Mouse (Mus musculus) E14TG2a.4 (cell line): ENCODE results near the gene Gsg1l.

ENCODE experiments used
- H3K27me3 ChIP-seq: 2 replicates; pipeline ENCODE4 v1.6.1; 2014; ENCODE audit warnings: low read length, control low read depth; ENCODE audit not compliant: insufficient read depth
- H3K36me3 ChIP-seq: 2 replicates; pipeline ENCODE4 v1.6.1; 2014; ENCODE audit warnings: low read length, control low read depth; ENCODE audit not compliant: insufficient read depth
- H3K4me1 ChIP-seq: replicated peaks from 2 replicates; pipeline ENCODE4 v1.6.1; 2014; ENCODE audit warnings: low read depth, low read length, control low read depth
- H3K4me3 ChIP-seq: replicated peaks from 2 replicates; pipeline ENCODE4 v1.5.1; 2014; ENCODE audit warnings: mild to moderate bottlenecking, low read length
- H3K9me3 ChIP-seq: 2 replicates; pipeline ENCODE4 v1.6.1; 2014; ENCODE audit warnings: low read length, control low read depth
- CTCF ChIP-seq: conservative IDR thresholded peaks from 2 replicates; pipeline ENCODE4 v1.5.1; 2014; ENCODE audit warnings: low read length
- NANOG ChIP-seq: IDR thresholded peaks from 2 replicates; pipeline ENCODE4 v1.6.1; 2014; ENCODE audit warnings: borderline replicate concordance, low read length, mixed read lengths
- POU5F1 ChIP-seq: IDR thresholded peaks from 2 replicates; pipeline ENCODE4 v1.6.1; 2014; ENCODE audit warnings: low read length, borderline replicate concordance

Gene Gsg1l

GRCm38 (mm10) chr7:126042306-126042705, 39.9 kb downstream of the Gsg1l start:
- peaks cover 13% of the 10 kb centered on the region; the same call in 1 of the 2 replicates for H3K27me3 ChIP-seq
- peaks cover 17% of the 10 kb centered on the region for H3K4me1 ChIP-seq
- TF ChIP-seq NANOG (no peak), POU5F1 (no peak), CTCF (peak; percentile 57)
- no peak overlapping the region for H3K4me3 ChIP-seq
- no peaks in the 10 kb centered on the region for H3K36me3 ChIP-seq
- H3K9me3 ChIP-seq: 0 out of 2 replicates have a peak, but pooled peaks cover 8% of the 10 kb centered on the region

DNA sequence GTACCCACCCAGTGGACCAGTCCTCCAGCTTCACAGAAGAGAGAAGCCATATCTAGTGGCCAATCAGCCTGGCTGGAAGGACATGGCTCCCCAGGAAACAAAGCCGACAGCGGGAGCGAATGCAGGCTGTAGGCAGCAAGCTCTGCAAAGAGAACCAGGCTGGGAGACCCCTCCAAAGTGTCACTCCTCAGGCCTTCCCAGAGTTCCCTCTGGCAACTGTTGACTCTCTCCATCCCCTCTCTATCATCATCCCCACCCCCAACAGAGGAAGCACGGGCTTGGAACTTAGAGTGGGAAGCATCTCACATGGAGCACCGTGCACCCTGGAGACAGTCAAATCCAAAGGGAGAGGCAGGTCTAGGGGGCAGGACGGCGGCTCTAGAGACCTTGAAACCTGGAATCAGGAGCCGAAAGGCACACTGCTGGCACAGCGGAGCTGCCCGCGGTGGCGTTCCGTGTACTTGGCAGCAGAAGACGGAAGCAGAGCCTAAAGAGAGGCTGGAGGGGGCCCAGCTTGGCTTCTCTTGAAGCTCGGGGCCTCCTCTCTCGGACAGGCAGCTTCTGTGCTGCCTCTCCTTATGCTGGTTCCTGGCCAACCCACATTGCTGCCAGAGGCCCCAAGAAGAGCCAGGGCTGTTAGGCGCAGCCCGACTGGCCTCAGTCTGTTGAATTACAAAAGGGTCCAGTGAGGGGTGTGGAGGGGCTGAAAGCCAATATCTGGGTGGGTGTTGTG, 41.3 kb downstream of the Gsg1l start:
- Histone ChIP-seq H3K36me3 (no peaks in the 10 kb centered on the region), H3K4me1 (peaks cover 17% of the 10 kb centered on the region), H3K9me3 (0 out of 2 replicates have a peak, but pooled peaks cover 8% of the 10 kb centered on the region), H3K4me3 (peak overlapping the region; percentile 65), H3K27me3 (peaks cover 13% of the 10 kb centered on the region; the same call in 1 of the 2 replicates)
- TF ChIP-seq NANOG (no peak), CTCF (no peak), POU5F1 (no peak)

DNA sequence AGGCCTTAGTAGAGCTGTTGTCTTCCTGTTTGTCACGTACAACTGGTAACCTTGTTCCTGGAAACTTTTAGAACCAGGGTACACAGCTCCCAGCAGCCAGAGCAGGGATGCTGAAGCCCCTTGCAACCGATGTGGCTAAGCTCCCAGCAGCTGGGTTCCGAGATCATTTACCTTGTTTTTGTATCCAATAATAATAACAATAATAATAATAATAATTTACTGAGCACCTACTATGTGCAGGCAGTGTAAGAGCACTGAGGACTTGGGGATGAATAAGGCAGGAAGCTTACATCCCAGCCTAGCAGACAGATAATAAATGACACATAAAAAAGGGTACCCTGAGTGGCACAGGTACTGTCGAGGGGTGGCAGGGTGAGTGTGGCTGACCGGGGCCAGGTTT, 42.4 kb downstream of the Gsg1l start:
- Histone ChIP-seq H3K36me3 (no peaks in the 10 kb centered on the region), H3K9me3 (0 out of 2 replicates have a peak, but pooled peaks cover 8% of the 10 kb centered on the region), H3K4me1 (peaks cover 17% of the 10 kb centered on the region), H3K27me3 (peaks cover 13% of the 10 kb centered on the region; the same call in 1 of the 2 replicates), H3K4me3 (no peak overlapping the region)
- no peak for TF ChIP-seq CTCF
- no peak for TF ChIP-seq NANOG
- no peak for TF ChIP-seq POU5F1

DNA sequence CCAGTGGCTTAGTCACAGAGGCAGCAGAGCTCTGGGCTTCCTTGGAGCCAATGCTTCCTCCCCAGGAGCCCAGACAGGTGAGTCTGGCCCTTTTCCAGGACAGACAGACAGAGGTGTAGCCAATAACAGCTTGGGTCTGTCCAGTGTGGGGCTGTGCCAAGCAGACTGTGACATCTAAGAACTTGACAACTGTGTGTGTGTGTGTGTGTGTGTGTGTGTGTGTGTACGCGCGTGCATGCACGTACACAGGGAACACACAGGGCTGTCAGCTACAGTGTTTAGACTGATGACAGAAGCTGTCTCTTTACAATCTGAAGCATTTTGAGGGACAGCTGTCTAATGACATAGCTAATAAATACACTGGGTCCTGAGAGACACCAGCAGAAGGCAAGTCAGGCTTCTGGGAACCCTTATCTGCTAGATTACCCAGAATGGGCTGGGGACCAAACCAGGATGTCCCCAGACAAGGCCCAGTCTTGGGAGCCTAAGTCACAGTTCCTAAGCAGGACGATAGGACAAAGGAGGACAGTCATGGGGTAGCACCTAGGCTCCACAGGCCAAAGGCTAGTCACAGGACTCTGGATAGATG, 42.9 kb downstream of the Gsg1l start:
- peaks cover 13% of the 10 kb centered on the region; the same call in 1 of the 2 replicates for H3K27me3 ChIP-seq
- TF ChIP-seq NANOG (no peak), CTCF (no peak), POU5F1 (no peak)
- no peak overlapping the region for H3K4me3 ChIP-seq
- H3K36me3 ChIP-seq: no peaks in the 10 kb centered on the region
- H3K4me1 ChIP-seq: peaks cover 17% of the 10 kb centered on the region
- 0 out of 2 replicates have a peak, but pooled peaks cover 8% of the 10 kb centered on the region for H3K9me3 ChIP-seq

GRCm38 (mm10) chr7:126038366-126039246, 43.6 kb downstream of the Gsg1l start:
- TF ChIP-seq POU5F1: no peak
- no peak for TF ChIP-seq CTCF
- TF ChIP-seq NANOG: no peak
- peaks cover 17% of the 10 kb centered on the region for H3K4me1 ChIP-seq
- H3K4me3 ChIP-seq: no peak overlapping the region
- H3K27me3 ChIP-seq: peaks cover 13% of the 10 kb centered on the region; the same call in 1 of the 2 replicates
- H3K9me3 ChIP-seq: 0 out of 2 replicates have a peak, but pooled peaks cover 8% of the 10 kb centered on the region
- no peaks in the 10 kb centered on the region for H3K36me3 ChIP-seq

DNA sequence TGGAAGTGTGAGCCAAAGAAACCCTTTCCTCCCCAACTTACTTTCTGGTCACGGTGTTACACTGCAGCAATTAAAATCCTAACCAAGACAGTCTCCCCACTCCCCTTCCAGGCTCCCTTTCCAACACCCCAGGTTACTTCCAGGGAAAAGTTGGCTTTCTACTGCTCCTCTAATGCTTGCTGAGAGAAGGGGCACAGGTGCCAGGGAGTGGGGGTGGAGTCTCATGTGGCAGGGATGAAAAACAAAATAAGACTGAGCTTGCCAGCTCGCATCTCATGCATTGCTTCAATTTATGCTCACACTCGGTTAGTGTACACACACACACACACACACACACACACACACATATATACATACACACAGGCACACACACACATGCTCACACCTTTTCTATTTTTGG, 46.9 kb downstream of the Gsg1l start:
- TF ChIP-seq CTCF (no peak), POU5F1 (no peak), NANOG (no peak)
- no peaks in the 10 kb centered on the region for H3K36me3 ChIP-seq
- no peak overlapping the region for H3K4me3 ChIP-seq
- peaks cover 14% of the 10 kb centered on the region for H3K4me1 ChIP-seq
- H3K9me3 ChIP-seq: 0 out of 2 replicates have a peak, but pooled peaks cover 8% of the 10 kb centered on the region
- peaks cover 4% of the 10 kb centered on the region; the same call in 1 of the 2 replicates for H3K27me3 ChIP-seq

DNA sequence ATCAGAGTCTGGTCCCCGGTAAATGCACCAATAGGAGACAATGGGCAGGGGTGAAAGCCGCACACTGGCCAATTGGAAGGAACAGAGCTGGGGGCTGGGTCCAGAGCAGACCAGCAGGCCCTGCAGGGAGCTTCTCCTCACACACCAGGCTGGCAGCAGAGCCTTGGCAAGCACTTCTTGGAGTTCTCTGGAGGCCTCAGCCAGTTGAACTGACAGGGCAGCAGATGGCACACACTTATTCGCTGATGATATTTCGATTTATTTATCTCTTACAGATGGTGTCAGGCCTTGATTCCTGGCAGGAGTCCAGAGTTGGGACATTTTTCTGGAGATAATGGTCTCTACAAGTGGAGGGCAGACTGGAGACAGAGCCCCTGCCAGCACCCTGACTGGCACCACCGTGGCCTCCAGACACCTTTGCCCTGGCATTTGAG, 49.4 kb downstream of the Gsg1l start:
- no peaks in the 10 kb centered on the region for H3K9me3 ChIP-seq
- peaks cover 12% of the 10 kb centered on the region for H3K4me1 ChIP-seq
- H3K27me3 ChIP-seq: no peaks in the 10 kb centered on the region; the same call in 1 of the 2 replicates
- no peak overlapping the region for H3K4me3 ChIP-seq
- no peaks in the 10 kb centered on the region for H3K36me3 ChIP-seq
- TF ChIP-seq POU5F1 (no peak), CTCF (no peak), NANOG (no peak)

DNA sequence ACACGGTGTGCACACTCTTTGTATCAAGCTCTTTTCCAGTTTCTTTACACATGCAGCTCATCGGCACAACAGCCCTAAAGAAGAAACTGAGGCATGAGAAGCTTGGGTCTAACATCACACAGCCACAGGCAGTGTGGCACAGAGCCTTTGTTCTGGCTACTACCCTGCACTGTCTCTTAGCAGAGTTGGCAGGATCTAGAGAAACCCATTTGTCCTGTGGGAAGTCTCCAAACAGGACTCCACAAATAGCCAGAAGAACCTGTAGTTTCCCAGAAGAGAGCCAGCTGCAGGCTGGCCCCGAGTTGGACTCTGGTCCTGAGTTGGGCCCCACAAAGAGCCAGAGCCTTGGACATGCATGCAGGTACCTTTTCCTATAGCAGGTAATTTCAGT, 49.9 kb downstream of the Gsg1l start:
- H3K27me3 ChIP-seq: no peaks in the 10 kb centered on the region; the same call in 1 of the 2 replicates
- H3K4me1 ChIP-seq: peaks cover 12% of the 10 kb centered on the region
- no peaks in the 10 kb centered on the region for H3K9me3 ChIP-seq
- H3K36me3 ChIP-seq: no peaks in the 10 kb centered on the region
- TF ChIP-seq CTCF (no peak), NANOG (no peak), POU5F1 (no peak)
- H3K4me3 ChIP-seq: no peak overlapping the region
